Mouse (Mus musculus) CH12.LX (cell line): Measurements from ENCODE around the gene Gbx2.

Experiments used
- BHLHE40 ChIP-seq: IDR thresholded peaks from 2 replicates; pipeline ENCODE4 v1.6.1; 2011; ENCODE audit warnings: mild to moderate bottlenecking, low read depth, low read length, improper control_type of control experiment
- CHD2 ChIP-seq: IDR thresholded peaks from 2 replicates; pipeline ENCODE4 v1.6.1; 2011; ENCODE audit warnings: low read length, improper control_type of control experiment
- CTCF ChIP-seq, 2 experiments: IDR thresholded peaks in 1 of 2; conservative IDR thresholded peaks in 1 of 2; 2 replicates each; pipeline ENCODE4 v1.5.1; 2011 to 2012; ENCODE audit warnings: low read depth in 2 of 2, low read length in 2 of 2, improper control_type of control experiment in 1 of 2, inconsistent platforms in 1 of 2, mild to moderate bottlenecking in 1 of 2, moderate library complexity in 1 of 2
- ELF1 ChIP-seq: IDR thresholded peaks from 2 replicates; pipeline ENCODE4 v1.6.1; 2014; ENCODE audit warnings: low read depth, mild to moderate bottlenecking, inconsistent platforms, low read length, improper control_type of control experiment
- ETS1 ChIP-seq: conservative IDR thresholded peaks from 2 replicates; pipeline ENCODE4 v1.6.1; 2012; ENCODE audit warnings: low read depth, mild to moderate bottlenecking, inconsistent platforms, low read length, improper control_type of control experiment, moderate library complexity
- HCFC1 ChIP-seq: IDR thresholded peaks from 2 replicates; pipeline ENCODE4 v1.6.1; 2012; ENCODE audit warnings: low read depth, mild to moderate bottlenecking, inconsistent platforms, low read length, improper control_type of control experiment
- MAX ChIP-seq: IDR thresholded peaks from 2 replicates; pipeline ENCODE4 v1.6.1; 2011; ENCODE audit warnings: low read length, improper control_type of control experiment
- MEF2A ChIP-seq: IDR thresholded peaks from 2 replicates; pipeline ENCODE4 v1.6.1; 2014; ENCODE audit warnings: low read depth, mild to moderate bottlenecking, inconsistent platforms, low read length, improper control_type of control experiment, borderline replicate concordance
- MXI1 ChIP-seq: IDR thresholded peaks from 2 replicates; pipeline ENCODE4 v1.6.1; 2011; ENCODE audit warnings: mild to moderate bottlenecking, low read depth, low read length, improper control_type of control experiment
- POLR2A ChIP-seq: IDR thresholded peaks from 2 replicates; pipeline ENCODE4 v1.6.1; 2011; ENCODE audit warnings: low read depth, mild to moderate bottlenecking, improper control_type of control experiment, low read length
- POLR2AphosphoS2 ChIP-seq: IDR thresholded peaks from 2 replicates; pipeline ENCODE4 v1.6.1; 2011; ENCODE audit warnings: low read depth, low read length, improper control_type of control experiment
- USF1 ChIP-seq: IDR thresholded peaks from 2 replicates; pipeline ENCODE4 v1.6.1; 2014; ENCODE audit warnings: low read depth, mild to moderate bottlenecking, inconsistent platforms, low read length, improper control_type of control experiment
- USF2 ChIP-seq: conservative IDR thresholded peaks from 2 replicates; pipeline ENCODE4 v1.6.1; 2011; ENCODE audit warnings: low read depth, low read length, improper control_type of control experiment

GRCm38 (mm10) chr1:89880193-89880592 is 50.8 kb downstream of the Gbx2 start:
- TF ChIP-seq CTCF (conservative IDR thresholded peaks at IDR 0.05 in 1 of 2, IDR thresholded peaks at IDR 0.05 in 1 of 2; ENCODE audit: low read depth in 2 of 2, low read length in 2 of 2) (no peak), POLR2AphosphoS2 (no peak), USF2 (no peak), USF1 (no peak), ETS1 (no peak), POLR2A (no peak), MEF2A (no peak), HCFC1 (no peak), CHD2 (no peak), MXI1 (no peak), ELF1 (no peak), BHLHE40 (no peak), MAX (no peak)
